Mouse (Mus musculus) induced T-regulatory cell, adult 2 months (primary cell): Measurements from ENCODE around the gene Gm3642.
"Not testable (repeated sequence)": the region's sequence is repeated elsewhere in the genome, so short reads cannot be mapped to it uniquely, and the experiment has no call there.

Experiments used
- DNase-seq: peaks from one replicate; pipeline ENCODE4 v3.0.0-alpha.2; 2012; ENCODE audit warnings: low read depth

The Gm3642 gene

DNA sequence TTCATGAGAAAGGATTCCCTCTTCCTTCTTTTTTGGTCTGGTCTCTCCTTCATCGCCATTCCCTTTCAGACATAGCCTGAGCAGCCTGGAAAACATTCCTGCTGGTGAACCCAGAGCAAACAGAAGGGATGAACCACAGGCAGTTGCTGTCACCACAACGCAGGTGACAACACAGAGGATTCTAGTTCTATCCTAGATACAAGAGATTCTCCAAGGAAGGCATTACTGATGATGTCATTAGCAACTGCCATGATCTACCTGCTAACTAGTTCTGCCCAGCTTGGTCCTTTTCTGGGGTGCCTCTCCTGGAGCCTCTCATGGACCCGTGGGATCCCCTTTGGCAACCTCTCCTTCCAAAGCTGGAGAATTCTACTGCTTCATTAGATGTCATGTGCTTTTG is at the start of gene Gm3642:
TSS of gene Gm3642 (minus strand) at position 101 of the 400 bp plus-strand sequence.
- not testable (repeated sequence) for DNase-seq

DNA sequence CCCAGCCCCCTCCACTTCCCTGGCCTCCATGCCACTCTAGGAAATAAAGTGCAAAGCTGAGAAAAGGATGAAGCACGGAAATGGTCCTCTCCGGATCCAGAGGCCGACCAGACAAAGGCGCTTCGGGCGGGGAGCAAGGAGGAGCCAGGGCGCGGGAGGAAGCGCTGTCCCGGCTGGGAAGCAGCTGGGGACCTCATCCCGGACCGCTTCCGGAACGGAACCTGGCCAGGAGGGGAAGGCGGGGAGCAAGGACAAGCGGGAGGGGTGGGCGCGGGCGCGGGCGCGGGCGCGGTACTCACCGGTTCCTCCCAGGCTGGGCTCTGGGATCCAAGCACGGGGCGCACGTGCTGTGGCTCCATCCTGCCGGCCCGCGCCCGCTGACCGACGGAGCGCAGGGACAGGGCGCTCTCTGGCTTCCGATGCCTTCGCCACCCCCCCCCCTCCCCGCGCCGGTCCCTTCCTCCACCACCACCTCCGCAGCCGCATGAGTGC is 49.5 kb upstream of the Gm3642 start, which contains the start of gene Gm3667:
TSS of gene Gm3667 (minus strand) at position 442 of the 492 bp plus-strand sequence.
- peak; percentile 1 for DNase-seq

DNA sequence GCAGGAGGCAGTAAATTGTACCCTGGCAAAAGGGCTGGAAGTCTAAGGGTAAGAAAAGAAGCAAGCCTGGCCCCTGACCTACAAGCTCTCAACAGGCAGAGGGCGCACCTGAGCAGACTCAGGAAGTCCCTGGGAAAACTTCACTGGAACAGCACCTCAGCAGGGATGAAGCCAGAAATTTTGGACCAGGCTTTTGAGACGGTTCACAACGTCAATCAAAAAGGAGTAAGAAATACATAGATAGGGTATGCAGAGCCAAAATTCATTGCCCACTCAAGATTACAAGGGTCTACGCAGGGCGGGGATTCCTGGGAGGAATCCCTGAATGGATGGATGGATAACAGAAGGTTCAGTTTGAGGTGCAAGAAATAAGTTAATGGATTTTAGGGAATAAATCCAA is 48.7 kb upstream of the Gm3642 start:
- DNase-seq = not testable (repeated sequence)

DNA sequence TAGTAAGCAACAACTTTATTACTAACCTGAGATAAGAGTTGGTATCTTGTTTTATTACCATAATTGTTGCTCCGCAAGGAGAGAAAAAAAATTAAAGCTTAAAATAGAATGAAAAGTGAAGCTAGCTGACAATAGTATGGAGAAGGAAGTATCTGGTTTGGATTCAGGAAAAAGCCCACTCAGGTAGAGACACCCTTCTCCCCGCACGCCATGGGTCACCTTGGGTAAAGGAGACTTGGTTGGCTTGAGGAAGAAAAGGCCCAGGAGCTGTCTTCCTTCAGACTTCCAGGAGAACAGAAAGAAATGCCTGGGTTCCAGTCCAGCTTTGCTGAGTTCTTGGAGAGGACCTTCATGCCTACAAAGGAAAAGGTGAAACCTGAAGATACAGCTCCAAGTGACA is 16.8 kb downstream of the Gm3642 start:
- DNase-seq = not testable (repeated sequence)
